ENCODE assay signal across 12 mouse cellular contexts in the genomic region with DNA sequence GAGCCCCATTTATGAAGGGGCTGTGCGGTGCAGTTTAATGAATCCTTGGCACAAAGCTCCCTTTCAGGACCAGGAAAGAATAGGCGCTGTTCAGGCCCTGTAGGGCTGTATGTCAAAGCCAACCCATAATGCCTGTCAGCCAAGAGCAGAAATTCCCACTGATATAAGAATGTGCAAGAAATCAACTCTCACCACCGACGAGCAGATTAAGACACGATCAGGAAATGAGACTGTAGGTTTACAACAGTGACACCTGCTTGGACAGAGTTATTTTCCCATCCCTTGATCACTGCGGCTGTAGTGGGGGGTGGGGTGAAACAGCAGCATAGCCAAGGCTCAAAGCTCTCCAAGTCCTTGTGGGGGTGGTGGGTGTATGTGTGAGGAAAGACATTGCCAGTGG. TPM values are rescaled to one million over a fixed set of nuclear protein-coding genes. Genes with fewer than 3 reads are reported as not detected.
DNase-seq lines count a peak whose midpoint lies in the region; ATAC-seq lines count a peak whose summit lies in the region.
"Had no signal": no experiment of that assay in that cellular context is flagged by ENCODE, and none has a peak within 500 bp of the region (broad histone marks: within the 10 kb centered on the region; RNA-seq: fewer than 3 reads in every experiment).

No protein-coding gene starts in this region.

- peak; percentile 96 for ATAC-seq in hindbrain, embryonic 13.5 days (ENCODE audit: low FRiP score)
- ATAC-seq in midbrain, embryonic 12.5 days (ENCODE audit: low FRiP score, low read depth) = peak; percentile 95
- ATAC-seq in heart, embryonic 11.5 days (replicated peaks; ENCODE audit: insufficient number of reproducible peaks, low FRiP score, low TSS enrichment) = no peak
- no peak for ATAC-seq in megakaryocyte-erythroid progenitor cell, adult 5-6 weeks (replicated peaks; ENCODE audit: low FRiP score, low TSS enrichment, poor library complexity, severe bottlenecking)
- ATAC-seq: liver, postnatal 0 days had no signal

- H3K4me2 ChIP-seq in hindbrain, embryonic 13.5 days = peak overlapping the region; percentile 23
- H3K4me2 ChIP-seq in midbrain, embryonic 12.5 days (replicated peaks) = peak overlapping the region; percentile 30; the same call in 1 of the 2 replicates
- H3K4me2 ChIP-seq in heart, embryonic 11.5 days = no peak overlapping the region

- H3K27ac ChIP-seq in hindbrain, embryonic 13.5 days = peak overlapping the region; percentile 67
- peak overlapping the region; percentile 71 for H3K27ac ChIP-seq in midbrain, embryonic 12.5 days (replicated peaks)
- H3K27ac ChIP-seq in heart, embryonic 11.5 days (ENCODE audit: low read depth, low read length) = no peak overlapping the region

- H3K4me1 ChIP-seq in hindbrain, embryonic 13.5 days (replicated peaks) = peaks cover 22% of the 10 kb centered on the region
- H3K4me1 ChIP-seq in midbrain, embryonic 12.5 days = peaks cover 30% of the 10 kb centered on the region
- H3K4me1 ChIP-seq in heart, embryonic 11.5 days (ENCODE audit: control insufficient read depth, insufficient read depth, low read length) = no peaks in the 10 kb centered on the region

- no peaks in the 10 kb centered on the region for H3K27me3 ChIP-seq in hindbrain, embryonic 13.5 days
- peaks cover 8% of the 10 kb centered on the region for H3K27me3 ChIP-seq in midbrain, embryonic 12.5 days
- H3K27me3 ChIP-seq in heart, embryonic 11.5 days (ENCODE audit: control insufficient read depth, insufficient read depth, low read length) = no peaks in the 10 kb centered on the region

- WGBS in hindbrain, embryonic 13.5 days = 8% methylated on average over 6 of the region's 6 CpGs
- 8% methylated on average over 6 of the region's 6 CpGs for WGBS in midbrain, embryonic 12.5 days
- WGBS in heart, embryonic 11.5 days (ENCODE audit: insufficient replicate concordance) = 58% methylated on average over 6 of the region's 6 CpGs

- DNase-seq in brain, adult 2 months (ENCODE audit: low read depth, low spot score) = peak; percentile 43
- DNase-seq in embryo, embryonic 9.5 days (ENCODE audit: extremely low spot score) = peak; percentile 55
- no peak for DNase-seq in heart, postnatal 4 days
- DNase-seq in adrenal gland, adult 2 months = no peak
- DNase-seq: gastrocnemius, postnatal 10 days; kidney, adult 2 months; liver, postnatal 0 days had no signal

- H3K36me3 ChIP-seq in hindbrain, embryonic 13.5 days = no peaks in the 10 kb centered on the region
- H3K36me3 ChIP-seq in midbrain, embryonic 12.5 days = no peaks in the 10 kb centered on the region
- no peaks in the 10 kb centered on the region for H3K36me3 ChIP-seq in heart, embryonic 11.5 days (ENCODE audit: control insufficient read depth, insufficient read depth, low read length)

- no peak overlapping the region; the same call in 1 of the 2 replicates for H3K9ac ChIP-seq in hindbrain, embryonic 13.5 days
- H3K9ac ChIP-seq in midbrain, embryonic 12.5 days (replicated peaks) = no peak overlapping the region
- H3K9ac ChIP-seq in heart, embryonic 11.5 days (ENCODE audit: low read depth, low read length) = no peak overlapping the region
- H3K9ac ChIP-seq: liver, postnatal 0 days had no signal

- H3K9me3 ChIP-seq in hindbrain, embryonic 13.5 days = 0 out of 2 replicates have a peak, but pooled peaks cover 3% of the 10 kb centered on the region
- H3K9me3 ChIP-seq in midbrain, embryonic 12.5 days = 0 out of 2 replicates have a peak, but pooled peaks cover 5% of the 10 kb centered on the region
- H3K9me3 ChIP-seq in heart, embryonic 11.5 days (replicated peaks; ENCODE audit: control insufficient read depth, low read length) = peaks cover 3% of the 10 kb centered on the region; the same call in 1 of the 2 replicates

- no peak overlapping the region for H3K4me3 ChIP-seq in hindbrain, embryonic 13.5 days
- H3K4me3 ChIP-seq in midbrain, embryonic 12.5 days = no peak overlapping the region
- H3K4me3 ChIP-seq in heart, embryonic 11.5 days (ENCODE audit: low read depth, low read length) = no peak overlapping the region

RNA-seq across cellular contexts. Expression of gene Fam181b, which starts 17.5 kb away (rescaled TPM):
- polyA plus RNA-seq in hindbrain, embryonic 13.5 days (2015; fragmentation: Nextera tagmentation; extraction: Ambion mirVana) = 36.3 and 42.4 TPM in 2 replicates
- polyA plus RNA-seq in midbrain, embryonic 12.5 days (2016; fragmentation: Nextera tagmentation; extraction: Ambion mirVana) = 62.0 and 66.8 TPM in 2 replicates
- total RNA-seq in heart, postnatal 4 days (2021) = 1 to 10 TPM; 5.4 to 5.7 TPM
- total RNA-seq in adrenal gland, adult 2 months (2021) = 1 to 10 TPM; 1.4 to 6.3 TPM
- polyA plus RNA-seq in adrenal gland, adult 2 months (2012; rRNA removed) = 10.8 and 19.8 TPM in 2 replicates
- 1.7 and 2.0 TPM in 2 replicates for polyA plus RNA-seq in heart, embryonic 11.5 days (2014; fragmentation: Nextera tagmentation; extraction: Ambion mirVana)
- not detected in 2 replicates for total RNA-seq in megakaryocyte-erythroid progenitor cell, adult 5-6 weeks (2014; fragmentation: Nextera tagmentation)
- total RNA-seq in megakaryocyte-erythroid progenitor cell, adult 5-6 weeks (2017) = not detected in 2 replicates
- total RNA-seq: MEL had no signal

Comparison
In these comparisons a context has a peak if more than half of its experiments do, and no peak if none do; other contexts are left out.
1. DNase-seq: peak in brain, adult 2 months (single experiment) and embryo, embryonic 9.5 days (single experiment); none in heart, postnatal 4 days (single experiment) and adrenal gland, adult 2 months (single experiment).
2. ATAC-seq: peak in hindbrain, embryonic 13.5 days (single experiment) and midbrain, embryonic 12.5 days (single experiment); none in heart, embryonic 11.5 days (single experiment) and megakaryocyte-erythroid progenitor cell, adult 5-6 weeks (single experiment).